Mouse (Mus musculus) liver, adult (tissue): ENCODE measurements around the gene Neurl3.
A peak's percentile ranks its signal among the peaks of the same experiment; 100 is the strongest.

Experiments
- GATA4 ChIP-seq: IDR thresholded peaks from 2 replicates; pipeline ENCODE4 v1.6.1; 2014; ENCODE audit warnings: mild to moderate bottlenecking, low read length; ENCODE audit not compliant: insufficient replicate concordance

The Neurl3 gene

GRCm38 (mm10) chr1:36272546-36272945 lies 1.9 kb downstream of the Neurl3 start:
- TF ChIP-seq GATA4: no peak

GRCm38 (mm10) chr1:36271516-36272230 lies 2.8 kb downstream of the Neurl3 start:
- TF ChIP-seq GATA4: no peak

- peak; percentile 36; the same call in 1 of the 2 replicates for TF ChIP-seq GATA4
Observed at GRCm38 (mm10) chr1:36270666-36271065, 3.8 kb downstream of the Neurl3 start.

GRCm38 (mm10) chr1:36269121-36269795 lies 5.2 kb downstream of the Neurl3 start:
- no peak for TF ChIP-seq GATA4

GRCm38 (mm10) chr1:36267595-36267994 lies 6.9 kb downstream of the Neurl3 start:
- no peak for TF ChIP-seq GATA4

GRCm38 (mm10) chr1:36266293-36266692 lies 8.2 kb downstream of the Neurl3 start:
- no peak for TF ChIP-seq GATA4

GRCm38 (mm10) chr1:36263833-36264488 lies 10.5 kb downstream of the Neurl3 start:
- TF ChIP-seq GATA4: peak; percentile 39; the same call in 1 of the 2 replicates

- TF ChIP-seq GATA4: no peak
Observed at GRCm38 (mm10) chr1:36261708-36262504, 12.6 kb downstream of the Neurl3 start.

GRCm38 (mm10) chr1:36260418-36260817 lies 14.1 kb downstream of the Neurl3 start:
- TF ChIP-seq GATA4: no peak

- no peak for TF ChIP-seq GATA4
Observed at GRCm38 (mm10) chr1:36259281-36259680, 15.2 kb downstream of the Neurl3 start.

GRCm38 (mm10) chr1:36258631-36259030 lies 15.8 kb downstream of the Neurl3 start:
- no peak for TF ChIP-seq GATA4

GRCm38 (mm10) chr1:36257276-36257675 lies 17.2 kb downstream of the Neurl3 start:
- TF ChIP-seq GATA4: no peak

- TF ChIP-seq GATA4: no peak
Observed at GRCm38 (mm10) chr1:36255871-36256640, 18.4 kb downstream of the Neurl3 start.

GRCm38 (mm10) chr1:36254635-36255360 lies 19.7 kb downstream of the Neurl3 start:
- no peak for TF ChIP-seq GATA4
